Mouse (Mus musculus) limb, embryonic 15.5 days (tissue): ENCODE data around the gene Ano6. TPM values are rescaled to one million over a fixed set of nuclear protein-coding genes. Genes with fewer than 3 reads are reported as not detected.
A peak's percentile ranks its signal among the peaks of the same experiment; 100 is the strongest.

Source experiments
- ATAC-seq: fragments of 200-750 bp; cut with Nextera tagmentation; 2 replicates; pipeline ENCODE4 v1.8.0; 2017; ENCODE audit warnings: low read depth, moderate TSS enrichment; ENCODE audit not compliant: insufficient number of reproducible peaks, low FRiP score, low TSS enrichment
- H3K27ac ChIP-seq: fragments of 300-500 bp; sonication (generic); 2 replicates; pipeline ENCODE4 v1.5.1; 2015; ENCODE audit warnings: moderate library complexity, mild to moderate bottlenecking, inconsistent platforms
- H3K27me3 ChIP-seq: fragments of 300-500 bp; sonication (generic); 2 replicates; pipeline ENCODE4 v1.6.1; 2015; ENCODE audit warnings: inconsistent platforms
- H3K36me3 ChIP-seq: fragments of 300-500 bp; sonication (generic); 2 replicates; pipeline ENCODE4 v1.6.1; 2015; ENCODE audit warnings: inconsistent platforms
- H3K4me1 ChIP-seq: fragments of 300-500 bp; sonication (generic); 2 replicates; pipeline ENCODE4 v1.6.1; 2015; ENCODE audit warnings: inconsistent platforms
- H3K4me2 ChIP-seq: fragments of 300-500 bp; sonication (generic); 2 replicates; pipeline ENCODE4 v1.6.1; 2015; ENCODE audit warnings: mild to moderate bottlenecking, inconsistent platforms
- H3K4me3 ChIP-seq: fragments of 300-500 bp; sonication (generic); 2 replicates; pipeline ENCODE4 v1.5.1; 2015; ENCODE audit warnings: mild to moderate bottlenecking, inconsistent platforms
- H3K9ac ChIP-seq: fragments of 300-500 bp; sonication (generic); 2 replicates; pipeline ENCODE4 v1.6.1; 2015; ENCODE audit warnings: inconsistent platforms
- H3K9me3 ChIP-seq: fragments of 300-500 bp; sonication (generic); 2 replicates; pipeline ENCODE4 v1.6.1; 2016; ENCODE audit warnings: inconsistent platforms
- WGBS: fragments of 180-500 bp; shearing (Covaris S2); methylation state at CpG from one replicate; pipeline ENCODE4 v1.1.7; 2015; 5-methylcytosine and 5-hydroxymethylcytosine counted together
- polyA plus RNA-seq: library from polyadenylated mRNA; unstranded; fragments of >200 nt; fragmentation: Nextera tagmentation; extraction: Ambion mirVana; gene quantifications from 2 replicates; pipeline ENCODE4 v1.2.1, GENCODE M21; 2015

The Ano6 gene
- polyA plus RNA-seq, 1 experiment from 2014 or later = 50.3 TPM

- WGBS = 67% methylated on average over 8 of the region's 8 CpGs
- Histone ChIP-seq H3K4me1 (peaks cover 11% of the 10 kb centered on the region), H3K9me3 (no peaks in the 10 kb centered on the region), H3K9ac (no peak overlapping the region), H3K27ac (no peak overlapping the region), H3K27me3 (no peaks in the 10 kb centered on the region), H3K4me2 (no peak overlapping the region), H3K4me3 (no peak overlapping the region), H3K36me3 (no peaks in the 10 kb centered on the region)
- peak; percentile 30; the same call in 1 of the 2 replicates for ATAC-seq
Measured at GRCm38 (mm10) chr15:95856684-95857595, 66.3 kb downstream of the Ano6 start.

GRCm38 (mm10) chr15:95858876-95859655 is 68.4 kb downstream of the Ano6 start:
- Histone ChIP-seq H3K4me2 (no peak overlapping the region), H3K36me3 (no peaks in the 10 kb centered on the region), H3K9ac (no peak overlapping the region), H3K4me3 (no peak overlapping the region), H3K27me3 (no peaks in the 10 kb centered on the region), H3K9me3 (no peaks in the 10 kb centered on the region), H3K27ac (no peak overlapping the region), H3K4me1 (peaks cover 14% of the 10 kb centered on the region)
- ATAC-seq = no peak
- WGBS = 72% methylated on average over 9 of the region's 9 CpGs

- H3K4me2 ChIP-seq = no peak overlapping the region
- no peak overlapping the region for H3K4me3 ChIP-seq
- 0 out of 2 replicates have a peak, but pooled peaks cover 3% of the 10 kb centered on the region for H3K4me1 ChIP-seq
- no peaks in the 10 kb centered on the region for H3K36me3 ChIP-seq
- ATAC-seq = no peak
- H3K9me3 ChIP-seq = no peaks in the 10 kb centered on the region
- 67% methylated on average over 17 of the region's 17 CpGs for WGBS
- no peak overlapping the region for H3K27ac ChIP-seq
- H3K27me3 ChIP-seq = no peaks in the 10 kb centered on the region
- H3K9ac ChIP-seq = no peak overlapping the region
Measured at GRCm38 (mm10) chr15:95863865-95864660, 73.4 kb downstream of the Ano6 start.

- H3K9me3 ChIP-seq = no peaks in the 10 kb centered on the region
- H3K4me1 ChIP-seq = 0 out of 2 replicates have a peak, but pooled peaks cover 3% of the 10 kb centered on the region
- no peaks in the 10 kb centered on the region for H3K36me3 ChIP-seq
- H3K4me2 ChIP-seq = no peak overlapping the region
- no peaks in the 10 kb centered on the region for H3K27me3 ChIP-seq
- H3K27ac ChIP-seq = no peak overlapping the region
- no peak overlapping the region for H3K4me3 ChIP-seq
- H3K9ac ChIP-seq = no peak overlapping the region
- no peak for ATAC-seq
- 83% methylated on average over 17 of the region's 17 CpGs for WGBS
Measured at GRCm38 (mm10) chr15:95865311-95866100, 74.9 kb downstream of the Ano6 start.

- no peak overlapping the region for H3K27ac ChIP-seq
- H3K4me1 ChIP-seq = 0 out of 2 replicates have a peak, but pooled peaks cover 3% of the 10 kb centered on the region
- H3K27me3 ChIP-seq = no peaks in the 10 kb centered on the region
- no peak overlapping the region for H3K4me2 ChIP-seq
- 79% methylated on average over 4 of the region's 4 CpGs for WGBS
- no peak overlapping the region for H3K4me3 ChIP-seq
- no peaks in the 10 kb centered on the region for H3K36me3 ChIP-seq
- H3K9ac ChIP-seq = no peak overlapping the region
- ATAC-seq = no peak
- no peaks in the 10 kb centered on the region for H3K9me3 ChIP-seq
Measured at GRCm38 (mm10) chr15:95868172-95868571, 77.5 kb downstream of the Ano6 start.

- H3K4me3 ChIP-seq = no peak overlapping the region
- no peaks in the 10 kb centered on the region for H3K4me1 ChIP-seq
- H3K27ac ChIP-seq = no peak overlapping the region
- no peaks in the 10 kb centered on the region for H3K36me3 ChIP-seq
- ATAC-seq = no peak
- no peaks in the 10 kb centered on the region for H3K9me3 ChIP-seq
- H3K9ac ChIP-seq = no peak overlapping the region
- no peaks in the 10 kb centered on the region for H3K27me3 ChIP-seq
- H3K4me2 ChIP-seq = no peak overlapping the region
- 91% methylated on average over 5 of the region's 5 CpGs for WGBS
Measured at GRCm38 (mm10) chr15:95869611-95870010, 79.0 kb downstream of the Ano6 start.

- Histone ChIP-seq H3K4me2 (no peak overlapping the region), H3K27ac (no peak overlapping the region), H3K27me3 (no peaks in the 10 kb centered on the region), H3K36me3 (no peaks in the 10 kb centered on the region), H3K4me3 (no peak overlapping the region), H3K9ac (no peak overlapping the region), H3K9me3 (no peaks in the 10 kb centered on the region), H3K4me1 (no peaks in the 10 kb centered on the region)
- WGBS = 72% methylated on average over 15 of the region's 15 CpGs
- no peak for ATAC-seq
Measured at GRCm38 (mm10) chr15:95871631-95872030, 81.0 kb downstream of the Ano6 start.

- WGBS = 87% methylated on average over 8 of the region's 8 CpGs
- Histone ChIP-seq H3K36me3 (no peaks in the 10 kb centered on the region), H3K4me2 (no peak overlapping the region), H3K4me3 (no peak overlapping the region), H3K9ac (no peak overlapping the region), H3K27ac (no peak overlapping the region), H3K9me3 (no peaks in the 10 kb centered on the region), H3K4me1 (no peaks in the 10 kb centered on the region), H3K27me3 (no peaks in the 10 kb centered on the region)
- ATAC-seq = no peak
Measured at GRCm38 (mm10) chr15:95872447-95872846, 81.8 kb downstream of the Ano6 start.

- H3K27me3 ChIP-seq = no peaks in the 10 kb centered on the region
- no peak for ATAC-seq
- no peak overlapping the region for H3K4me3 ChIP-seq
- WGBS = 29% methylated on average over 1 of the region's 1 CpGs
- H3K27ac ChIP-seq = no peak overlapping the region
- no peak overlapping the region for H3K9ac ChIP-seq
- H3K9me3 ChIP-seq = no peaks in the 10 kb centered on the region
- H3K4me2 ChIP-seq = no peak overlapping the region
- H3K36me3 ChIP-seq = no peaks in the 10 kb centered on the region
- H3K4me1 ChIP-seq = no peaks in the 10 kb centered on the region
Measured at GRCm38 (mm10) chr15:95873276-95873675, 82.6 kb downstream of the Ano6 start.

- H3K27me3 ChIP-seq = no peaks in the 10 kb centered on the region
- ATAC-seq = no peak
- H3K27ac ChIP-seq = no peak overlapping the region
- 90% methylated on average over 5 of the region's 5 CpGs for WGBS
- H3K4me1 ChIP-seq = no peaks in the 10 kb centered on the region
- H3K9me3 ChIP-seq = no peaks in the 10 kb centered on the region
- no peak overlapping the region for H3K9ac ChIP-seq
- H3K4me3 ChIP-seq = no peak overlapping the region
- H3K36me3 ChIP-seq = no peaks in the 10 kb centered on the region
- no peak overlapping the region for H3K4me2 ChIP-seq
Measured at GRCm38 (mm10) chr15:95874216-95874615, 83.6 kb downstream of the Ano6 start.

GRCm38 (mm10) chr15:95874726-95875125 is 84.1 kb downstream of the Ano6 start:
- Histone ChIP-seq H3K4me2 (no peak overlapping the region), H3K4me3 (no peak overlapping the region), H3K27ac (no peak overlapping the region), H3K9ac (no peak overlapping the region), H3K4me1 (no peaks in the 10 kb centered on the region), H3K9me3 (no peaks in the 10 kb centered on the region), H3K36me3 (no peaks in the 10 kb centered on the region), H3K27me3 (no peaks in the 10 kb centered on the region)
- ATAC-seq = no peak
- WGBS = 74% methylated on average over 8 of the region's 8 CpGs
